ENCODE assay signal across 16 mouse cellular contexts in genomic region chr11:106557398-106557797, GRCm38 (mm10). TPM values are rescaled to one million over a fixed set of nuclear protein-coding genes. Genes with fewer than 3 reads are reported as not detected.
DNase-seq lines count a peak whose midpoint lies in the region; ATAC-seq and TF ChIP-seq lines count a peak whose summit lies in the region.
"Had no signal": no experiment of that assay in that cellular context is flagged by ENCODE, and none has a peak within 500 bp of the region (broad histone marks: within the 10 kb centered on the region; RNA-seq: fewer than 3 reads in every experiment).

No protein-coding gene starts in this region.

- no peak for DNase-seq in heart, embryonic 10.5 days (ENCODE audit: low spot score)
- no peak for DNase-seq in heart, adult 18-20 months
- no peak for DNase-seq in midbrain, embryonic 10.5 days (ENCODE audit: low spot score)
- no peak for DNase-seq in midbrain, postnatal 0 days (ENCODE audit: low spot score)
- DNase-seq in layer of hippocampus, adult 2 months (ENCODE audit: low spot score in 2 of 2): no peak
- no peak for DNase-seq in cerebellum, postnatal 4 days (ENCODE audit: low spot score in 2 of 2)
- DNase-seq: cerebellum, adult 8-10 months; gastrocnemius, postnatal 14 days; heart, postnatal 14 days; left cerebral cortex, postnatal 4 days; lung, postnatal 4 days; thymus, postnatal 25 days had no signal

- H3K4me2 ChIP-seq in midbrain, postnatal 0 days (ENCODE audit: low read depth, low read length, poor library complexity, severe bottlenecking): no peak overlapping the region
- H3K4me2 ChIP-seq in liver, embryonic 12.5 days: no peak overlapping the region
- H3K4me2 ChIP-seq: forebrain, embryonic 15.5 days; hindbrain, embryonic 15.5 days; lung, embryonic 15.5 days had no signal

- no peak overlapping the region for H3K9ac ChIP-seq in midbrain, postnatal 0 days (replicated peaks; ENCODE audit: low read length, poor library complexity, severe bottlenecking)
- no peak overlapping the region for H3K9ac ChIP-seq in liver, embryonic 12.5 days
- H3K9ac ChIP-seq: forebrain, embryonic 15.5 days; hindbrain, embryonic 15.5 days; lung, embryonic 15.5 days had no signal

- peak overlapping the region; percentile 70 for H3K27ac ChIP-seq in heart, embryonic 10.5 days
- H3K27ac ChIP-seq in midbrain, embryonic 10.5 days (replicated peaks): 0 out of 2 replicates have a peak overlapping the region, but pooled peaks have one; percentile 17
- H3K27ac ChIP-seq in midbrain, postnatal 0 days (ENCODE audit: low read depth, low read length): no peak overlapping the region
- H3K27ac ChIP-seq in liver, embryonic 12.5 days: 0 out of 2 replicates have a peak overlapping the region, but pooled peaks have one; percentile 6
- H3K27ac ChIP-seq in layer of hippocampus, adult 2 months: no peak overlapping the region
- H3K27ac ChIP-seq: forebrain, embryonic 15.5 days; hindbrain, embryonic 15.5 days; lung, embryonic 15.5 days had no signal

- WGBS in heart, embryonic 10.5 days: 70% methylated on average over 7 of the region's 7 CpGs
- 81% methylated on average over 7 of the region's 7 CpGs for WGBS in midbrain, embryonic 10.5 days
- 82% methylated on average over 7 of the region's 7 CpGs for WGBS in midbrain, postnatal 0 days
- 73% methylated on average over 7 of the region's 7 CpGs for WGBS in liver, embryonic 12.5 days (ENCODE audit: insufficient replicate concordance)

- no peaks in the 10 kb centered on the region for H3K27me3 ChIP-seq in heart, embryonic 10.5 days (ENCODE audit: insufficient read depth, poor library complexity, severe bottlenecking)
- no peaks in the 10 kb centered on the region for H3K27me3 ChIP-seq in midbrain, embryonic 10.5 days (ENCODE audit: low read depth, poor library complexity, severe bottlenecking)
- H3K27me3 ChIP-seq in midbrain, postnatal 0 days (ENCODE audit: insufficient read depth, low read length): no peaks in the 10 kb centered on the region
- no peaks in the 10 kb centered on the region for H3K27me3 ChIP-seq in liver, embryonic 12.5 days (replicated peaks)
- H3K27me3 ChIP-seq: forebrain, embryonic 15.5 days; hindbrain, embryonic 15.5 days; lung, embryonic 15.5 days had no signal

- ATAC-seq in midbrain, postnatal 0 days (ENCODE audit: low FRiP score): no peak
- ATAC-seq in liver, embryonic 12.5 days: no peak
- ATAC-seq: forebrain, embryonic 15.5 days had no signal

- no peaks in the 10 kb centered on the region for H3K36me3 ChIP-seq in heart, embryonic 10.5 days
- no peaks in the 10 kb centered on the region for H3K36me3 ChIP-seq in midbrain, embryonic 10.5 days
- H3K36me3 ChIP-seq in midbrain, postnatal 0 days (ENCODE audit: insufficient read depth, low read length): no peaks in the 10 kb centered on the region; the same call in 1 of the 2 replicates
- 0 out of 2 replicates have a peak, but pooled peaks cover 6% of the 10 kb centered on the region for H3K36me3 ChIP-seq in liver, embryonic 12.5 days
- H3K36me3 ChIP-seq: forebrain, embryonic 15.5 days; hindbrain, embryonic 15.5 days; lung, embryonic 15.5 days had no signal

- H3K9me3 ChIP-seq in heart, embryonic 10.5 days: no peaks in the 10 kb centered on the region
- H3K9me3 ChIP-seq in midbrain, embryonic 10.5 days (replicated peaks): no peaks in the 10 kb centered on the region
- no peaks in the 10 kb centered on the region for H3K9me3 ChIP-seq in midbrain, postnatal 0 days (ENCODE audit: low read length)
- no peaks in the 10 kb centered on the region for H3K9me3 ChIP-seq in liver, embryonic 12.5 days (replicated peaks)
- H3K9me3 ChIP-seq: forebrain, embryonic 15.5 days; hindbrain, embryonic 15.5 days; lung, embryonic 15.5 days had no signal

- H3K4me1 ChIP-seq in heart, embryonic 10.5 days: peaks cover 42% of the 10 kb centered on the region
- H3K4me1 ChIP-seq in midbrain, embryonic 10.5 days: peaks cover 28% of the 10 kb centered on the region
- H3K4me1 ChIP-seq in midbrain, postnatal 0 days (ENCODE audit: insufficient read depth, low read length): no peaks in the 10 kb centered on the region; the same call in 1 of the 2 replicates
- H3K4me1 ChIP-seq in liver, embryonic 12.5 days: peaks cover 54% of the 10 kb centered on the region

- no peak for TF ChIP-seq CTCF in midbrain, postnatal 0 days (IDR thresholded peaks at IDR 0.05)
- no peak for TF ChIP-seq CTCF in layer of hippocampus, adult 2 months (conservative IDR thresholded peaks at IDR 0.05)

- H3K4me3 ChIP-seq in heart, embryonic 10.5 days: no peak overlapping the region
- H3K4me3 ChIP-seq in midbrain, embryonic 10.5 days: no peak overlapping the region
- H3K4me3 ChIP-seq in midbrain, postnatal 0 days (ENCODE audit: low read depth, low read length): no peak overlapping the region
- H3K4me3 ChIP-seq in liver, embryonic 12.5 days: no peak overlapping the region
- no peak overlapping the region for H3K4me3 ChIP-seq in layer of hippocampus, adult 2 months
- H3K4me3 ChIP-seq: forebrain, embryonic 15.5 days; hindbrain, embryonic 15.5 days; lung, embryonic 15.5 days had no signal

RNA-seq across cellular contexts. Expression of gene Tex2, which starts 55.8 kb away (rescaled TPM):
- polyA plus RNA-seq in heart, embryonic 10.5 days (2016; fragmentation: Nextera tagmentation; extraction: Ambion mirVana): 12.5 and 17.9 TPM in 2 replicates
- total RNA-seq in heart, adult 18-20 months (2021): 10 to 100 TPM; 41.5 to 42.0 TPM
- polyA plus RNA-seq in midbrain, embryonic 10.5 days (2016; fragmentation: Nextera tagmentation; extraction: Ambion mirVana): 5.6 and 7.5 TPM in 2 replicates
- total RNA-seq in midbrain, postnatal 0 days (2014; rRNA removed): 69.5 and 73.3 TPM in 2 replicates
- polyA plus RNA-seq in midbrain, postnatal 0 days (2015; fragmentation: Nextera tagmentation; extraction: Ambion mirVana): 33.1 and 36.3 TPM in 2 replicates
- 11.3 and 11.7 TPM in 2 replicates for polyA plus RNA-seq in liver, embryonic 12.5 days (2016; fragmentation: Nextera tagmentation; extraction: Ambion mirVana)
- total RNA-seq in layer of hippocampus, adult 2 months (2021): 100 to 1,000 TPM; 144 TPM

Comparison
In these comparisons a context has a peak if more than half of its experiments do, and no peak if none do; other contexts are left out.
1. H3K27ac ChIP-seq: peak in heart, embryonic 10.5 days (single experiment), midbrain, embryonic 10.5 days (single experiment) and liver, embryonic 12.5 days (single experiment); none in midbrain, postnatal 0 days (single experiment) and layer of hippocampus, adult 2 months (single experiment).